Mouse (Mus musculus): ENCODE data around the gene Olfr575.

Gene Olfr575

GRCm38 (mm10) chr7:102958593-102958992 lies at the start of gene Olfr575:
Gene Olfr575, minus strand, starts transcription at chr7:102958775.
- no peak for DNase-seq (ENCODE audit: low read depth, low spot score)

GRCm38 (mm10) chr7:102989224-102989623 lies 30.6 kb upstream of the Olfr575 start, which contains the start of gene Olfr578:
Gene Olfr578, minus strand, starts transcription at chr7:102989324.
- no peak for DNase-seq (ENCODE audit: low read depth, low spot score)

- no peak for DNase-seq (ENCODE audit: low read depth, low spot score)
Measured at GRCm38 (mm10) chr7:102975843-102976242, 17.3 kb upstream of the Olfr575 start, which contains the start of gene Olfr577. Gene Olfr577, minus strand, starts transcription at chr7:102975943.

GRCm38 (mm10) chr7:102974399-102974798 lies 15.8 kb upstream of the Olfr575 start:
- no peak for DNase-seq (ENCODE audit: low read depth, low spot score)

- DNase-seq (ENCODE audit: low read depth, low spot score) = no peak
Measured at GRCm38 (mm10) chr7:102962360-102962759, 3.8 kb upstream of the Olfr575 start, which contains the start of gene Olfr576. Gene Olfr576, plus strand, starts transcription at chr7:102962660.

- DNase-seq (ENCODE audit: low read depth, low spot score) = no peak
Measured at GRCm38 (mm10) chr7:102958137-102958536, 438 bp downstream of the Olfr575 start.

GRCm38 (mm10) chr7:102950732-102951131 lies 7.8 kb downstream of the Olfr575 start:
- no peak for DNase-seq (ENCODE audit: low read depth, low spot score)

GRCm38 (mm10) chr7:102948167-102948566 lies 10.4 kb downstream of the Olfr575 start, which contains the start of gene Olfr574:
Gene Olfr574, plus strand, starts transcription at chr7:102948467.
- DNase-seq (ENCODE audit: low read depth, low spot score) = no peak

GRCm38 (mm10) chr7:102943417-102943816 lies 15.2 kb downstream of the Olfr575 start:
- DNase-seq (ENCODE audit: low read depth, low spot score) = no peak

- no peak for DNase-seq (ENCODE audit: low read depth, low spot score)
Measured at GRCm38 (mm10) chr7:102942475-102942874, 16.1 kb downstream of the Olfr575 start, which contains the start of gene Olfr573-ps1. Gene Olfr573-ps1, minus strand, starts transcription at chr7:102942575.

GRCm38 (mm10) chr7:102927105-102927504 lies 31.5 kb downstream of the Olfr575 start:
- no peak for DNase-seq (ENCODE audit: low read depth, low spot score)

- DNase-seq (ENCODE audit: low read depth, low spot score) = no peak
Measured at GRCm38 (mm10) chr7:102924109-102924508, 34.5 kb downstream of the Olfr575 start, which contains the start of gene Olfr572. Gene Olfr572, plus strand, starts transcription at chr7:102924409.

- DNase-seq (ENCODE audit: low read depth, low spot score) = peak; percentile 64
Measured at GRCm38 (mm10) chr7:102919632-102920031, 38.9 kb downstream of the Olfr575 start.

GRCm38 (mm10) chr7:102917032-102917875 lies 41.3 kb downstream of the Olfr575 start, which contains the start of gene Olfr571:
Gene Olfr571, minus strand, starts transcription at chr7:102917536.
- DNase-seq (ENCODE audit: low read depth, low spot score) = no peak

GRCm38 (mm10) chr7:102916405-102916804 lies 42.2 kb downstream of the Olfr575 start:
- no peak for DNase-seq (ENCODE audit: low read depth, low spot score)

GRCm38 (mm10) chr7:102915261-102915660 lies 43.3 kb downstream of the Olfr575 start:
- DNase-seq (ENCODE audit: low read depth, low spot score) = no peak
